27 mouse cellular contexts compared by ENCODE assay signal in genomic region chr9:7650397-7651180, GRCm38 (mm10). TPM values are rescaled to one million over a fixed set of nuclear protein-coding genes. Genes with fewer than 3 reads are reported as not detected.
DNase-seq lines count a peak whose midpoint lies in the region; ATAC-seq and TF ChIP-seq lines count a peak whose summit lies in the region.
"Had no signal": no experiment of that assay in that cellular context is flagged by ENCODE, and none has a peak within 500 bp of the region (broad histone marks: within the 10 kb centered on the region; RNA-seq: fewer than 3 reads in every experiment).

No protein-coding gene starts in this region.

- H3K27me3 ChIP-seq in stomach, embryonic 16.5 days (ENCODE audit: control insufficient read depth, insufficient read depth, low read length) = no peaks in the 10 kb centered on the region
- no peaks in the 10 kb centered on the region for H3K27me3 ChIP-seq in stomach, postnatal 0 days (ENCODE audit: control insufficient read depth, insufficient read depth, low read length)
- H3K27me3 ChIP-seq: forebrain, embryonic 12.5 days; hindbrain, embryonic 15.5 days; limb, embryonic 12.5 days; liver, embryonic 12.5 days; midbrain, embryonic 12.5 days had no signal

- H3K4me1 ChIP-seq in stomach, embryonic 16.5 days (ENCODE audit: control insufficient read depth, insufficient read depth, low read length) = no peaks in the 10 kb centered on the region
- H3K4me1 ChIP-seq in stomach, postnatal 0 days (replicated peaks; ENCODE audit: control insufficient read depth, insufficient read depth) = no peaks in the 10 kb centered on the region
- H3K4me1 ChIP-seq: forebrain, embryonic 12.5 days; hindbrain, embryonic 15.5 days; limb, embryonic 12.5 days; liver, embryonic 12.5 days; midbrain, embryonic 12.5 days had no signal

- H3K27ac ChIP-seq in stomach, embryonic 16.5 days (ENCODE audit: low read length) = no peak overlapping the region
- H3K27ac ChIP-seq in stomach, postnatal 0 days (replicated peaks) = no peak overlapping the region
- H3K27ac ChIP-seq: forebrain, embryonic 12.5 days; gastrocnemius, adult 2 months; hindbrain, embryonic 15.5 days; limb, embryonic 12.5 days; liver, embryonic 12.5 days; midbrain, embryonic 12.5 days had no signal

- no peaks in the 10 kb centered on the region for H3K9me3 ChIP-seq in stomach, embryonic 16.5 days (replicated peaks; ENCODE audit: control insufficient read depth, low read length)
- H3K9me3 ChIP-seq in stomach, postnatal 0 days (ENCODE audit: control insufficient read depth, low read length) = no peaks in the 10 kb centered on the region
- H3K9me3 ChIP-seq: forebrain, embryonic 12.5 days; hindbrain, embryonic 15.5 days; limb, embryonic 12.5 days; liver, embryonic 12.5 days; midbrain, embryonic 12.5 days had no signal

- no peak for TF ChIP-seq EP300 in stomach, postnatal 0 days (optimal IDR thresholded peaks at IDR 0.05)

- peak; percentile 47; the same call in 1 of the 2 replicates for ATAC-seq in stomach, embryonic 16.5 days (ENCODE audit: insufficient read depth, low FRiP score)
- ATAC-seq in stomach, postnatal 0 days (ENCODE audit: low FRiP score, low TSS enrichment) = no peak
- ATAC-seq in activated CD4-positive, CD25-positive, alpha-beta regulatory T cell, adult 4 months = no peak
- ATAC-seq: liver, embryonic 12.5 days had no signal

- H3K36me3 ChIP-seq in stomach, embryonic 16.5 days (ENCODE audit: control insufficient read depth, insufficient read depth, low read length) = no peaks in the 10 kb centered on the region
- H3K36me3 ChIP-seq in stomach, postnatal 0 days (ENCODE audit: control insufficient read depth, insufficient read depth, low read length) = no peaks in the 10 kb centered on the region
- H3K36me3 ChIP-seq: forebrain, embryonic 12.5 days; hindbrain, embryonic 15.5 days; limb, embryonic 12.5 days; liver, embryonic 12.5 days; midbrain, embryonic 12.5 days had no signal

- no peak overlapping the region for H3K4me3 ChIP-seq in stomach, embryonic 16.5 days (replicated peaks; ENCODE audit: low read length)
- H3K4me3 ChIP-seq in stomach, postnatal 0 days (ENCODE audit: low read depth, low read length) = no peak overlapping the region
- H3K4me3 ChIP-seq: forebrain, embryonic 12.5 days; gastrocnemius, adult 2 months; hindbrain, embryonic 15.5 days; limb, embryonic 12.5 days; liver, embryonic 12.5 days; midbrain, embryonic 12.5 days had no signal

- 62% methylated on average over 5 of the region's 5 CpGs for WGBS in stomach, embryonic 16.5 days
- WGBS in stomach, postnatal 0 days = 70% methylated on average over 5 of the region's 5 CpGs

- TF ChIP-seq CTCF in stomach, postnatal 0 days (IDR thresholded peaks at IDR 0.05; ENCODE audit: low read depth) = no peak

- no peak overlapping the region for H3K4me2 ChIP-seq in stomach, embryonic 16.5 days (ENCODE audit: low read depth, low read length)
- H3K4me2 ChIP-seq in stomach, postnatal 0 days (replicated peaks; ENCODE audit: low read depth) = no peak overlapping the region
- H3K4me2 ChIP-seq: forebrain, embryonic 12.5 days; hindbrain, embryonic 15.5 days; limb, embryonic 12.5 days; liver, embryonic 12.5 days; midbrain, embryonic 12.5 days had no signal

- DNase-seq in stomach, postnatal 0 days (ENCODE audit: low spot score) = no peak
- peak; percentile 67 to 68 for DNase-seq in kidney, adult 8-10 months
- DNase-seq in kidney, postnatal 25 days = peak; percentile 64 to 76
- no peak for DNase-seq in neural tube, embryonic 10.5 days (ENCODE audit: extremely low spot score, low spot score)
- no peak for DNase-seq in right cerebral cortex, adult 18-20 months
- no peak for DNase-seq in left cerebral cortex, adult 18-20 months (ENCODE audit: low spot score in 2 of 2)
- DNase-seq: cerebellum, adult 2 months; gastrocnemius, adult 2 months; heart, adult 18-20 months; heart, postnatal 4 days; lung, adult 2 months; right cerebral cortex, postnatal 14 days; thymus, postnatal 36 days had no signal

- H3K9ac ChIP-seq in stomach, embryonic 16.5 days (ENCODE audit: low read length) = no peak overlapping the region
- no peak overlapping the region for H3K9ac ChIP-seq in stomach, postnatal 0 days (ENCODE audit: low read length)
- H3K9ac ChIP-seq: forebrain, embryonic 12.5 days; hindbrain, embryonic 15.5 days; limb, embryonic 12.5 days; liver, embryonic 12.5 days; midbrain, embryonic 12.5 days had no signal

RNA-seq across cellular contexts. Expression of gene Mmp20, which starts 22.6 kb away (rescaled TPM):
- polyA plus RNA-seq in stomach, embryonic 16.5 days (2015; fragmentation: Nextera tagmentation; extraction: Ambion mirVana) = not detected in 2 replicates
- polyA plus RNA-seq in stomach, postnatal 0 days (2015; fragmentation: Nextera tagmentation; extraction: Ambion mirVana) = not detected in 2 replicates
- not detected for polyA plus RNA-seq in activated CD4-positive, CD25-positive, alpha-beta regulatory T cell, adult 4 months (2017; shearing (Covaris generic))
- total RNA-seq in left cerebral cortex, adult 18-20 months (2021) = not detected
- total RNA-seq: adrenal gland, adult 18-20 months; gastrocnemius, adult 2 months; heart, adult 18-20 months; heart, postnatal 4 days; layer of hippocampus, postnatal 14 days; left cerebral cortex, postnatal 10 days had no signal
- polyA plus RNA-seq: embryonic facial prominence, embryonic 11.5 days; forebrain, embryonic 12.5 days; heart, embryonic 14.5 days; hindbrain, embryonic 15.5 days; limb, embryonic 12.5 days; liver, embryonic 12.5 days; lung, adult 2 months; midbrain, embryonic 12.5 days; neural tube, embryonic 14.5 days; testis, adult 2 months had no signal

RNA-seq across cellular contexts. Expression of gene Mmp7, which starts 41.3 kb away (rescaled TPM):
- polyA plus RNA-seq in stomach, embryonic 16.5 days (2015; fragmentation: Nextera tagmentation; extraction: Ambion mirVana) = 0.71 and 1.3 TPM in 2 replicates
- 0.27 and 0.36 TPM in 2 replicates for polyA plus RNA-seq in stomach, postnatal 0 days (2015; fragmentation: Nextera tagmentation; extraction: Ambion mirVana)
- not detected for polyA plus RNA-seq in activated CD4-positive, CD25-positive, alpha-beta regulatory T cell, adult 4 months (2017; shearing (Covaris generic))
- total RNA-seq in left cerebral cortex, adult 18-20 months (2021) = not detected
- total RNA-seq: adrenal gland, adult 18-20 months; gastrocnemius, adult 2 months; heart, adult 18-20 months; heart, postnatal 4 days; layer of hippocampus, postnatal 14 days; left cerebral cortex, postnatal 10 days had no signal
- polyA plus RNA-seq: cerebellum, adult 2 months; embryonic facial prominence, embryonic 11.5 days; forebrain, embryonic 12.5 days; heart, embryonic 14.5 days; hindbrain, embryonic 15.5 days; limb, embryonic 12.5 days; liver, embryonic 12.5 days; lung, adult 2 months; midbrain, embryonic 12.5 days; neural tube, embryonic 14.5 days; testis, adult 2 months had no signal

Comparison
In these comparisons a context has a peak if more than half of its experiments do, and no peak if none do; other contexts are left out.
1. DNase-seq: peak in kidney, adult 8-10 months (2 of 2) and kidney, postnatal 25 days (2 of 2); none in stomach, postnatal 0 days (single experiment), neural tube, embryonic 10.5 days (single experiment), right cerebral cortex, adult 18-20 months (single experiment) and left cerebral cortex, adult 18-20 months (0 of 2).